Mouse (Mus musculus): ENCODE results near the gene A430089I19Rik. TPM values are rescaled to one million over a fixed set of nuclear protein-coding genes. Genes with fewer than 3 reads are reported as not detected.
"Not testable (repeated sequence)": the region's sequence is repeated elsewhere in the genome, so short reads cannot be mapped to it uniquely, and the experiment has no call there.

Gene A430089I19Rik
- not detected in 2 replicates for polyA plus RNA-seq (2016; fragmentation: Nextera tagmentation; extraction: Ambion mirVana)

DNA sequence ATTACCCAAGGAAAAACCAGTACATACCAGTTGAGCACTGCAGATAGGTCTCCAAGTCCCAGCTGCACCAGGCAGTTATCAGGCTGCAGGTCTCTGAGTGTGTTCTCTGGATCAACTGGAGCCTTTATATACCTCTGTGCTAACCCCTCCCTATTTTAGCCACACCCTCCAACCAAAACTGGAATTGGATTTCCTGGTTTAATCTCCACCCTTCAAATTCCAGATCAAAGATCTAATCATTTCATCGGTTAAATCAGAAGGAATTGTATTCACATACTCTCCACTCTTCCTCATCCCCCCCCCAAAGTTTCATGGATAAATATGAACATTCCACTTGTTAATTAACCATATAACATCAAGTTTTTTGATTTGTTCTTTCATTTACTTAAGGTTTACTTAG lies at the start of gene A430089I19Rik:
TSS of gene A430089I19Rik (minus strand) at position 101 of the 400 bp plus-strand sequence.
- H3K36me3 ChIP-seq (replicated peaks); H3K9me3 ChIP-seq; DNase-seq (ENCODE audit: low spot score); H3K27me3 ChIP-seq (replicated peaks; ENCODE audit: low read depth, poor library complexity, severe bottlenecking); H3K27ac ChIP-seq (replicated peaks); H3K4me3 ChIP-seq; H3K4me1 ChIP-seq: not testable (repeated sequence)
- 91% methylated on average over 1 of the region's 1 CpGs for WGBS

DNA sequence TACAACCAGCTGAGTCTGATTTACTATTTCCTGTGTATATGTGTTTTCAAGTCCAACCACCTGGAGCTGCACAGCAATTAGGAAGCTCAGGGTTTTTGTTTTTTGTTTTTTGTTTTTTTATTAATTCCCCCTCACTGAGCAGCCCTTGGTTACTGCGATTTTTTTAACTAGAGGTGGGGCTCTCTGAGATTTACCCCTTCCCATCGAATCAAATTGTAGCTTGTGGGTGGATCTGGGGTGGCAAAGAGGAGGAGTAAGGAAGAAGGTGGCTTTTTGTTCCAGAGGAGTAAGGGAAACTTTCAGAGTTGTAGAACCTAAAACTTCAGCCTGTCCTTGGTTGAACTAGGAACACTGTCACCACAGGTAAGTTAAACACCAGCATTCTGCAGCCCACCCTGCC lies 32.9 kb upstream of the A430089I19Rik start, which contains the start of gene AA792892:
TSS of gene AA792892 (plus strand) at position 301 of the 400 bp plus-strand sequence.
- H3K4me3 ChIP-seq; H3K9me3 ChIP-seq; H3K36me3 ChIP-seq (replicated peaks); H3K4me1 ChIP-seq; H3K27me3 ChIP-seq (replicated peaks; ENCODE audit: low read depth, poor library complexity, severe bottlenecking); DNase-seq (ENCODE audit: low spot score); H3K27ac ChIP-seq (replicated peaks): not testable (repeated sequence)
- WGBS: no CpG with 5 or more reads among the region's 2 CpGs

DNA sequence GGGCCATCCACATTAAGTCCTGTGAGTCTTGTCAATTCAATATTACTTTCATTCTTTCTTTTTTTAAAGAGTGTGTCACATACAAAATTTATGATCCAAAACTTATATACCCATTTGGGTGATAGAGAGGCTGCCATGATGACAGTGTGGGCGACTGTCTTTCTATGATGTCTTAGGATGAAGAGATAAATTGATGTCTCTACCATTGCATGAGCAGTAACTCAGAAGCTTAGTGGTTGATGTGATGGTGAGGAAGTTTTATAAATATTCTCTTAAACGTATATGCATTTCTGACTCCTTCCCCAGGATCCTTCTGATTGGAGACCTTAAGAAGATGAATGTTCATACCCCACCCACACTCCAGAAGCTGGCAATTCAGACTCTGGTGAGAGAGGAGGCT lies 7.5 kb upstream of the A430089I19Rik start, which contains the start of gene Gm6502:
TSS of gene Gm6502 (plus strand) at position 301 of the 400 bp plus-strand sequence.
- H3K9me3 ChIP-seq; H3K27ac ChIP-seq (replicated peaks); H3K27me3 ChIP-seq (replicated peaks; ENCODE audit: low read depth, poor library complexity, severe bottlenecking); H3K4me1 ChIP-seq; H3K36me3 ChIP-seq (replicated peaks); H3K4me3 ChIP-seq; DNase-seq (ENCODE audit: low spot score): not testable (repeated sequence)
- WGBS: no CpG with 5 or more reads among the region's 2 CpGs

Other genes starting within 250 kb of the A430089I19Rik start
- not detected in 2 replicates for gene BC061212, start 236.3 kb downstream of the A430089I19Rik start, polyA plus RNA-seq (2016; fragmentation: Nextera tagmentation; extraction: Ambion mirVana)
- gene Gm6351, start 230.4 kb downstream of the A430089I19Rik start, polyA plus RNA-seq (2016; fragmentation: Nextera tagmentation; extraction: Ambion mirVana): not detected in 2 replicates
- not detected in 2 replicates for gene Gm3106, start 88.8 kb downstream of the A430089I19Rik start, polyA plus RNA-seq (2016; fragmentation: Nextera tagmentation; extraction: Ambion mirVana)
- not detected in 2 replicates for gene Gm6502, start 7.6 kb upstream of the A430089I19Rik start, polyA plus RNA-seq (2016; fragmentation: Nextera tagmentation; extraction: Ambion mirVana)
- gene AA792892, start 33.0 kb upstream of the A430089I19Rik start, polyA plus RNA-seq (2016; fragmentation: Nextera tagmentation; extraction: Ambion mirVana): not detected in 2 replicates
- not detected in 2 replicates for gene Gm7682, start 139.0 kb upstream of the A430089I19Rik start, polyA plus RNA-seq (2016; fragmentation: Nextera tagmentation; extraction: Ambion mirVana)
- not detected in 2 replicates for gene Gm3139, start 219.5 kb upstream of the A430089I19Rik start, polyA plus RNA-seq (2016; fragmentation: Nextera tagmentation; extraction: Ambion mirVana)